Mouse (Mus musculus) WW6 (cell line): ENCODE data around the gene Ikzf1.

ENCODE experiments used
- DNase-seq: peaks from one replicate; pipeline ENCODE4 v3.0.0-alpha.2; 2013; ENCODE audit warnings: low read depth, low spot score

The Ikzf1 gene

GRCm38 (mm10) chr11:11684930-11685852, at the start of gene Ikzf1:
TSS of gene Ikzf1 (plus strand) at chr11:11685003.
- DNase-seq: peak; percentile 71

DNA sequence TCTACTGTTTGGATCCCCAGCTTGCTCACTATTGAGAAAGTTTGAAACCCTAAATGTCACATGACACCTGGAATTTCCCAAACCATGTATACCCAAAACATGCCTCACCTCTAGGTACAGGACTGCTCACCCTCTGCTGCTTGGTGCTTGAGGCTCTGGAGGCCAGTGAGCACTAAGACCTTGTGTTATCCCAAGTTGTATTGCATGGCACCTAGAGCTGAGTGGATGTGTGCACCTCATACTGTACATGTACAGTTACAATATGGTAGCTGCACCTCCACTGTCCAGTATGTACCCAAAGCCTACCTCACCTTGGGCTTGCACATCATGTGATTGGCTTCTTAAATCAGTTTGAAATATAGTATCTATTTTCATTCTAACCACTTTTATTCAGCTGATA, 40.5 kb upstream of the Ikzf1 start:
- DNase-seq: no peak

DNA sequence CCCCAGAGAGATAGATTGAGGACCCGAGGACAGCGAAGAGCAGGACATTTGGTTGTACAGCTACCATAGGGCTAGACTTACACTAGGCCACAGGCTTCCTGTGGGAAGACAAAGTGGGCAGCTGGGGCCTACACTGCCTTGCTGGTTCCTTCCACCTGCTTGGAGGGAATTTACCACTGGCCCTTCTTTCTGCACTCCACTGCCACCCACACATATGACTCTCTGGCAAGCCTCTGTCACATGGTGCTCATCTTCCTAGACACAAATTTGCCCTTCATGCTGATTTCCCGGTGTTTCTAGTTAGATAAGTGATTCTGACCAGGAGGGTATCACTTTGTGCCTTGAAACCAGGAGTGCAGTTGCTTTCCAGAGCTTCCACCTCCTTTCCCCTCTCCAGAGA, 28.4 kb upstream of the Ikzf1 start:
- no peak for DNase-seq

DNA sequence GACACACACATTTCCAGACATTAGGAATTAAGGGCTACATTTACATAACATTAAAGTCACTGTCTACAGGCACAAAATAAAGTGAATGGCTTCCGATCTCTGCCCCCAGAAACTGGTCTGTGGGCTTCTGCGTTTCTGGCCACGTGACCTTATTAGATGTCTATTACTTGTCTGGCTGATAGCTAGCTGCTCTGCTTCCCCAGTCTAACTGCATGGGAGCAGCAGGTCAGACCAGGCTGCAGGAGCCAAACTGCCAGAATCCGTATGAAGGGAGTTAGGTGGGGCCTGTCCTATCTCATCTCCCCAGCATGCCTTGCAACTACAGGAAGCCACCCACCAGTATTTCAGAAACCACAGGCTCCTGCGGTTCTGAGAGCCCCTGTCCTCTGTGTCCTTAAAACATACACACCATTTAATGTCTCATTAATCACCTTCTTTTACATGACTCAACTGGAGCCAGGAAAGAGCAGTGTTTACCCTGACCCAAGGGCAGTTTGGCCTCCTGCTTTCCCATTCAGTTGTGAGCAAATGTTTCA, 27.7 kb upstream of the Ikzf1 start:
- DNase-seq: peak; percentile 4

GRCm38 (mm10) chr11:11657634-11658033, 27.2 kb upstream of the Ikzf1 start:
- no peak for DNase-seq

- DNase-seq: no peak
Measured at GRCm38 (mm10) chr11:11658834-11659233, 26.0 kb upstream of the Ikzf1 start.

GRCm38 (mm10) chr11:11660651-11661050, 24.2 kb upstream of the Ikzf1 start:
- DNase-seq: no peak

- DNase-seq: no peak
Measured at GRCm38 (mm10) chr11:11667254-11667921, 17.4 kb upstream of the Ikzf1 start.

DNA sequence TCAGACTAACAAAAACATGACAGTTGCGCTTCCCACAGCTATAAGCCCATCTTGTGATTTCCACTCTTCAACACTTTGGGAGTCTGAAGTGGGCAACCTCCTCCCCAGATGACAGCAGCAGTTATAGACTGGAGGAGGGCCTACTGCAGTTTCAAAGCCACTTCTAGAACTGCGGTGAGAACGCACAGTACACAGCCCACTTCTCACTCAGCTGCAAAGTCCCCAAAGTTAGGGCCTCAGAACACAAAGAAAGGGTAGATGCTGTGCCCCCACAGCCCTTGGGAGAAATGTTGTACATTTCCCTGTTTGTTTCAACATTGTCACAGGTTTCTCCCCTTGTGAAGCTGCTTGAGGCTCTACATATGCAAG, 16.9 kb upstream of the Ikzf1 start:
- no peak for DNase-seq

DNA sequence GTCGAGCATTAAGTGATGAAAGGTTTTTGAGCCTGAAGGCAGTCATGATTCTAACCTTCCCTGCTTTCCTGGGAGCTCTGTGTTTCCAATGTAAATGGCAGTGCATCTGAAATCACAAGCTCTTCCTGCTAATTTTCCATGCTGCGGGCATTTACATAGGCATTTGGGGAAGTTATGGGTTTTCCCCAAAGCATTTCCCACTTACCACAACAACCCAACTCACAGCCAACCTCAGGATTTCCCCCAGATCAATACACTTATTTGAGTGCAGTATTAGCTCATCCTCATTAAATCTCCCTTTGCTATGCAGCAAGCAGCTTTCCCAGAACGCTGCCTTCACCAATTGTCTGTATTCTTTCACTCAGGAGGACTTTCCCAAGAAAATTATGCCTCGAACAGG, 11.8 kb upstream of the Ikzf1 start:
- DNase-seq: no peak

GRCm38 (mm10) chr11:11675063-11675462, 9.7 kb upstream of the Ikzf1 start:
- no peak for DNase-seq

GRCm38 (mm10) chr11:11676068-11676741, 8.6 kb upstream of the Ikzf1 start:
- no peak for DNase-seq

DNA sequence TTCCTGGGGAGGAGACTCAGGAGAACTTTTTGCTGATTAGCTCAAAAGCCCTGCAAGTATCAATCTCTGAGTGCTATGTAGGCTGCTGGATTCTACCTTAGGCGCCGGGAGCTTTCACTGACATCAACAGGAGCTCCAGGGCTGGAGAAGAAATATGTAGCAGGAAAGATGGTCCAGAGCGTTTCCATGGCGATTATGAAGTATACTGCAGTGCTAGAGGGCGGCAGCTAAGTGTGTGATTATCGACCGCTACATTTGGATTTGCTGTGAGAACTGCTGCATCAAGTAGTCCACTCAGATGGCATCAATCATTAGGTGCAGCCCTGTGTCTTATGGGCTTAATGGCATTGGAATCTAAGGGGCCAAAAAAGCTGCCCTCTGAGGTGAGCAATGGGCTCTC, 7.6 kb upstream of the Ikzf1 start:
- no peak for DNase-seq

GRCm38 (mm10) chr11:11678972-11679371, 5.8 kb upstream of the Ikzf1 start:
- DNase-seq: no peak

DNA sequence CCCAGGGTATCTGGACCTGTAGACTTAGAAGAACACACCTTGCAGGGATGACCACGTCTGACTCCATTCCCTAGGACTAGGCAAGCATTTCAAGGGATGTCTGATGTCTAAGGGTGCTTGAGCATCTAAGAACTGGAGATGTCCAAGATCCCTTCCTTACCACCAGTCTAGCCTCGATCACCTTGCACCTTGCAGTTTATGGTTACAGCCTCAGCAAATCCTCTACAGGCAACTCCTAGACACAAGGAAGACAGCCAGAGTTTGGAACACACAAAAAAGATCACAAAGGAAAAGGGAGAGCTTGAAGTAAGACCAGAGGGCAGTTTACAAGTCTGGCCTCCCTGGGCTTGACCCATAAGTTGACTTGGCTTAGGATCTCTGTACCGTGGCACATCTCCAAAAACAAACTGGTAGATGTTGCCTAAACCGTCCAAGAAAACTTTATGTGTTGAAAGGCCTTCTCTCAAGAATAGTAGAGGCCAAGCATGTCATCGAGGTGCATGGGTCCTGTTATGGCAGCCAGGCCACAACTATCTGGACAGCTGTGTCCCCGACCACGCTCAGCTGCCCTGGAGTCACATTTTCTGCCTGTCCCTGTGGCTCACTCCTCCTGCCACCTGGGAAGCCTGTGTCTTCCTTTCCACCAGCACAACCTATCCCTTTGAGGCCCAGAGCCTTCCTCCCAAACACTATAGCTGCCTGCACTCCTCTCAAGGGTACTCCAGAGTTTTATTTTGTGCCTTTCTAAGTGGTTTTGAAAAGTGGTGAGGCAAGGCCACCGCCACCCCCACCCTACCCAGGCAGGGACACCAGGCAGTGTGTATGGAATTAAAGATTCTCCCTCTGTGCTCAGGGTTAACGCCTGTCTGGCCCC, 510 bp upstream of the Ikzf1 start:
- no peak for DNase-seq

- DNase-seq: peak; percentile 61
Measured at GRCm38 (mm10) chr11:11685853-11686395, 1.1 kb downstream of the Ikzf1 start.

DNA sequence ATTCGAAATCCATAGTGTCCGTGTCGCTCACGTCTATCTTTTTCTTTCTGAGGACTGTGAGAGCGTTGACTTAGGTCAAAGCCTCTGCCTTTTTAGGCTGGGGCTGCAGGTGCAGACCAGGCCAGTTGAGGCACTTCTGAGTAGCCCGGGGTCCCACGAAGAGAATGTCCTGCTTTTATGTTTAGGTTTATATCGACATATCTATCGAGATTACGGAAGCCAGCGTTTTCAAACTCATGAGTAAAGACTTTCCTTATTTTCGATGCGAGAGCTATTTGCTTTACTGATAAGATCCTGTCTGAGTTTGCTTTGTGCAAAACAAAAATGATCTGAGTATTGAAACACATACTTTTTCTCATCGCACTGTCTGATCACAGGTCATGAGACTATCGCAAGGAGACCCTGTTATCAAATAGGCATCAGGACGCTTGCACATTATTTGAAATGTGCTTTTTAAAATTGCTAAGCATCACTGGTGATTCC, 1.8 kb downstream of the Ikzf1 start:
- DNase-seq: no peak

- DNase-seq: no peak
Measured at GRCm38 (mm10) chr11:11687551-11688185, 2.9 kb downstream of the Ikzf1 start.

- DNase-seq: no peak
Measured at GRCm38 (mm10) chr11:11688766-11689330, 4.0 kb downstream of the Ikzf1 start.

DNA sequence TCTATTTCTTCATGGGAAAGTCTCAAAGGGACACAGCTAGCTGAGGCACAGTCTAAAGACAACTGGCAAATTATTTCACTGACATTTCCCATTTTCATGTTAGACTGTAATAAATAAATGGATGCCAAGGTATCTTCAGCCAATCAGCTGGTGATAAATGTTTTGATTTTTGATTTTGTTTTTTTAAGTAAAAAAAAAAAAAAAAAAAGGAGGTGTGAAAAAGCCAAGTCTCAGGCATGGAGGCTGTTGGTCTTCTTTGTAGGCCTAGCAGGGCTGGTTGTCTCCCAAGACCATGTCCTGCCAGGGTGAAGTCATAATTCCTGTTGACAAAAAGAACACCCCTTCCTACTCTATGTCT, 4.9 kb downstream of the Ikzf1 start:
- DNase-seq: no peak
